Mouse (Mus musculus): ENCODE results near the gene Gm20388. TPM values are rescaled to one million over a fixed set of nuclear protein-coding genes. Genes with fewer than 3 reads are reported as not detected.
A peak's percentile ranks its signal among the peaks of the same experiment; 100 is the strongest.

The Gm20388 gene
- polyA plus RNA-seq, 2 experiments: 8.5 TPM; not detected in 1

DNA sequence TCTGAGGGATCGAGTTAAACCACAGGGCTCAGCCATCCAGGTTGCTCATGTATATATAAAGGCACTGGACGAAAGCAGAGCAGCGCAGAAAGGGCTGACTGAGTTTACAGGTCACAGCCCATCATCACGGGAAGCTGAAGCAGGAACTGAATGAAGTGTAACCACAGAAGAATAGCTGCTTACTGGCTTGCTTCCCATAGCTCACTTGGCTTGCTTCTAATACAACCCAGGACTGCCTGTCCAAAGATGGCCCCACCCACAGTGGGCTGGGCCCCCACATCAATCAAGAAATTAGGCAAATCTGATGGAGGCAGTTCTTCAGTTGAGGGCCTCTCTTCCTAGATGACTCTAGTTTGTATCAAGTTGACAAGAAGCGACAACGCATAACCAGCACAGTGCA lies 4336.9 kb downstream of the Gm20388 start:
- Histone ChIP-seq H3K36me3 (replicated peaks; ENCODE audit: control insufficient read depth, insufficient read depth, low read depth) (no peaks in the 10 kb centered on the region), H3K4me3 (ENCODE audit: insufficient read depth in 1 of 2, low read depth in 2 of 2, low read length in 2 of 2) (no peak overlapping the region), H3K9ac (replicated peaks) (no peak overlapping the region), H3K27ac (no peak overlapping the region), H3K9me3 (ENCODE audit: control insufficient read depth, low read length) (no peaks in the 10 kb centered on the region), H3K4me1 (replicated peaks; ENCODE audit: control insufficient read depth in 2 of 2, insufficient read depth in 2 of 2, low read length in 1 of 2) (peaks cover 8 to 25% of the 10 kb centered on the region in 2 experiments), H3K27me3 (ENCODE audit: control insufficient read depth, insufficient read depth, low read length) (no peaks in the 10 kb centered on the region), H3K4me2 (ENCODE audit: low read depth) (no peak overlapping the region)
- TF ChIP-seq CTCF (IDR thresholded peaks at IDR 0.05; ENCODE audit: low read depth): no peak
- no peak for TF ChIP-seq EP300 (IDR thresholded peaks at IDR 0.05; ENCODE audit: low read depth)
- 64% methylated on average over 6 of the region's 6 CpGs for WGBS (ENCODE audit: insufficient replicate concordance)
- ATAC-seq (ENCODE audit: insufficient read depth) (no peak), DNase-seq (ENCODE audit: low read depth in 3 of 3, low spot score in 3 of 3) (no peak)

DNA sequence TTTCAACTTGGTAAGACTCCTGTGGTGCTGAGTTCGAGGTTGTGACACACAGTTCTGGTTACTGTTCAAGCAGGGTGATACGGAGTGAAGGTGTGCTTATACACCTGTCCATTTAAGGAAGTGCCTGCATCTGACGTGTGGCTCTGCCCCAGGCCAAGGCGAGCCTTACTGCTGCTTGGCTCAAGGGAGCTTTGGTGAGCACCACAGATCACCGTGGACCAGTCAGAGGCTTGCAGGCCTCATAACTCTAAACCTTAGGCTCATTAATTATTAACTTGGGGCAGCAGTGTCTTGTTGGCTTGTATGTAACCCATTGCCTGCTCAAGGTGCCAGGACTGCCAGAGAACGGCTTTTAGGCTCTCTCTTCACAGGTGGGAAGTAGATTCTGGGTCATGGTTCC lies 4338.0 kb downstream of the Gm20388 start:
- no peak for DNase-seq (ENCODE audit: low read depth in 3 of 3, low spot score in 3 of 3)
- Histone ChIP-seq H3K27me3 (ENCODE audit: control insufficient read depth, insufficient read depth, low read length) (no peaks in the 10 kb centered on the region), H3K36me3 (replicated peaks; ENCODE audit: control insufficient read depth, insufficient read depth, low read depth) (no peaks in the 10 kb centered on the region), H3K9me3 (ENCODE audit: control insufficient read depth, low read length) (no peaks in the 10 kb centered on the region), H3K9ac (replicated peaks) (no peak overlapping the region), H3K4me1 (replicated peaks; ENCODE audit: control insufficient read depth in 2 of 2, insufficient read depth in 2 of 2, low read length in 1 of 2) (peaks cover 8 to 25% of the 10 kb centered on the region in 2 experiments), H3K27ac (no peak overlapping the region), H3K4me2 (ENCODE audit: low read depth) (no peak overlapping the region), H3K4me3 (ENCODE audit: insufficient read depth in 1 of 2, low read depth in 2 of 2, low read length in 2 of 2) (no peak overlapping the region)
- no peak for TF ChIP-seq EP300 (IDR thresholded peaks at IDR 0.05; ENCODE audit: low read depth)
- no peak for TF ChIP-seq CTCF (IDR thresholded peaks at IDR 0.05; ENCODE audit: low read depth)
- 71% methylated on average over 6 of the region's 6 CpGs for WGBS (ENCODE audit: insufficient replicate concordance)
- no peak for ATAC-seq (ENCODE audit: insufficient read depth)

DNA sequence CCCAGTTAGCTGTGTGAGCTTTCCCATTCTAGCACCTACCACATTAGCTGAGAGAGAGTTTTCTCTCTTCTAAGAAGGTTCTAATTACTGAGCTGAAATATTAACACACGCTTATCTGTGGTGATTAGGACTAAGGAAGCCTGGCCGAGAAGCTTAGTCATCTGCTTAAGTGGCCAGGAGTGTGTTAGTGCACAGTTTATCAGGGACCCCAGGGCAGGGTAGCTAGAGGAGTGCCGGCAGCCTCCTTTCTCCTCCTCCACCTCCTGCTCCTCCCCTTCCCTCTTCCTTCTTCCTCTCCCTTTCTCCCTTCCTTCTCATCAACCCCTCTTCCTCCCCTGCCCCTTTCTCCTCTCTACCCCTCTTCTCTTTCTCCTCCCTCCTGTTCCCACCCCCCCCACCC lies 4339.6 kb downstream of the Gm20388 start:
- Histone ChIP-seq H3K27ac (peak overlapping the region; percentile 1), H3K27me3 (ENCODE audit: control insufficient read depth, insufficient read depth, low read length) (no peaks in the 10 kb centered on the region), H3K9ac (replicated peaks) (no peak overlapping the region; the same call in 1 of the 2 replicates), H3K4me3 (ENCODE audit: insufficient read depth in 1 of 2, low read depth in 2 of 2, low read length in 2 of 2) (no peak overlapping the region), H3K9me3 (ENCODE audit: control insufficient read depth, low read length) (no peaks in the 10 kb centered on the region), H3K36me3 (replicated peaks; ENCODE audit: control insufficient read depth, insufficient read depth, low read depth) (no peaks in the 10 kb centered on the region), H3K4me2 (ENCODE audit: low read depth) (peak overlapping the region; percentile 47), H3K4me1 (replicated peaks; ENCODE audit: control insufficient read depth in 2 of 2, insufficient read depth in 2 of 2, low read length in 1 of 2) (peaks cover 8 to 25% of the 10 kb centered on the region in 2 experiments)
- DNase-seq (ENCODE audit: low read depth in 3 of 3, low spot score in 3 of 3) (peak; percentile 34 to 47 (median 36)), ATAC-seq (ENCODE audit: insufficient read depth) (peak; percentile 87)
- 3% methylated on average over 3 of the region's 3 CpGs for WGBS (ENCODE audit: insufficient replicate concordance)
- TF ChIP-seq CTCF (IDR thresholded peaks at IDR 0.05; ENCODE audit: low read depth) (no peak), EP300 (IDR thresholded peaks at IDR 0.05; ENCODE audit: low read depth) (no peak)

DNA sequence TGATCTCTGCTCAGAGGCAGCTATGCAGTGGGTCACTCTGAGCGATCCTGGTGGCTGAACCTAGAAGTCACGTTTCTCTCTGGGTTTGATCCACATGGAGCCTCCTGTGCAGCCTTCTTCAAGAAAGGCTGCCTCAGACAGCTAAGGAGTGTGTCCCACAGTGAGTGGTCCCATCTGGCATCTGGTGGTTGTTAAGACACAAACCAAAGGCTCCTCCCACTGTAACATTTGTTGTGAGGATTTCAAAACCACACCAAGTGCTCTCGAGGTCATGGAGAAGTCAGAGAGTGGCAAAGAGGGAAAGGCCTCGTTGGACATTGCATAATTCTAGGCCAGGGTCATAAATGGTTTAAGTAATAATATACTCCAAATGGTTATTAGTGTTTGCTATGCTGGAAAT lies 4340.1 kb downstream of the Gm20388 start:
- peak overlapping the region; percentile 47; the same call in 1 of the 2 replicates for H3K4me2 ChIP-seq (ENCODE audit: low read depth)
- ATAC-seq (ENCODE audit: insufficient read depth): 0 out of 2 replicates have a peak, but pooled peaks have one; percentile 8
- no peak overlapping the region for H3K9ac ChIP-seq (replicated peaks)
- H3K27me3 ChIP-seq (ENCODE audit: control insufficient read depth, insufficient read depth, low read length): no peaks in the 10 kb centered on the region
- TF ChIP-seq EP300 (IDR thresholded peaks at IDR 0.05; ENCODE audit: low read depth): no peak
- TF ChIP-seq CTCF (IDR thresholded peaks at IDR 0.05; ENCODE audit: low read depth): no peak
- H3K9me3 ChIP-seq (ENCODE audit: control insufficient read depth, low read length): no peaks in the 10 kb centered on the region
- H3K36me3 ChIP-seq (replicated peaks; ENCODE audit: control insufficient read depth, insufficient read depth, low read depth): no peaks in the 10 kb centered on the region
- H3K4me1 ChIP-seq (replicated peaks; ENCODE audit: control insufficient read depth in 2 of 2, insufficient read depth in 2 of 2, low read length in 1 of 2): peaks cover 8 to 25% of the 10 kb centered on the region in 2 experiments
- no peak overlapping the region for H3K27ac ChIP-seq
- WGBS (ENCODE audit: insufficient replicate concordance): 10% methylated on average over 4 of the region's 4 CpGs
- DNase-seq (ENCODE audit: low read depth in 3 of 3, low spot score in 3 of 3): peak in 1 of 3 experiments; percentile 22
- no peak overlapping the region for H3K4me3 ChIP-seq (ENCODE audit: insufficient read depth in 1 of 2, low read depth in 2 of 2, low read length in 2 of 2)

DNA sequence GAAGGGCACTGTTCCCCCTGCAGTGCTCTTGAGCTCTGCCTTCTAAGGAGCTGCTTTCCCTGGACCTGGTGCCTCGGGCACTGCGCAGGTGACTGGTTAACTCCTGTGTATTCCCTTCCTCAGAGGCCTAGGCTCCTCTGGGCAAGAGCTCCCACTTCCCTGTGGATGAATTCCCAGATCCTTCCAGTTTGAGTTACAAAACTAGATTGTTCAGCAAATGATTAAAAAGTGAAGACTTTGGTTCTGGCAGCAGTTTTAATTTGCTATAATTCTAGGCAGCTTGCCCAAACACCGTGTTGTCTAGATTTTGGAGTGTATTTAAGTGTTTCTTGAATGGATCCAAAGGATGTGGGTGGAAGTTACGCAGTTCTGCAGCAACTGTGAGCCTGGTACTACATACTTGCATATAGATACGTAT lies 4341.9 kb downstream of the Gm20388 start:
- H3K4me3 ChIP-seq (ENCODE audit: insufficient read depth in 1 of 2, low read depth in 2 of 2, low read length in 2 of 2): no peak overlapping the region
- no peak for DNase-seq (ENCODE audit: low read depth in 3 of 3, low spot score in 3 of 3)
- H3K4me1 ChIP-seq (replicated peaks; ENCODE audit: control insufficient read depth in 2 of 2, insufficient read depth in 2 of 2, low read length in 1 of 2): peaks cover 8 to 25% of the 10 kb centered on the region in 2 experiments
- TF ChIP-seq CTCF (IDR thresholded peaks at IDR 0.05; ENCODE audit: low read depth): no peak
- no peak for TF ChIP-seq EP300 (IDR thresholded peaks at IDR 0.05; ENCODE audit: low read depth)
- 70% methylated on average over 5 of the region's 5 CpGs for WGBS (ENCODE audit: insufficient replicate concordance)
- no peak overlapping the region for H3K27ac ChIP-seq
- no peaks in the 10 kb centered on the region for H3K36me3 ChIP-seq (replicated peaks; ENCODE audit: control insufficient read depth, insufficient read depth, low read depth)
- H3K27me3 ChIP-seq (ENCODE audit: control insufficient read depth, insufficient read depth, low read length): no peaks in the 10 kb centered on the region
- ATAC-seq (ENCODE audit: insufficient read depth): no peak
- H3K4me2 ChIP-seq (ENCODE audit: low read depth): no peak overlapping the region
- no peak overlapping the region for H3K9ac ChIP-seq (replicated peaks)
- H3K9me3 ChIP-seq (ENCODE audit: control insufficient read depth, low read length): no peaks in the 10 kb centered on the region

Measured in liver, embryonic 14.5 days (tissue).